Mouse (Mus musculus) bone marrow macrophage, adult 2 months (primary cell): Measurements from ENCODE around the gene Dpysl5.

Experiments used
- CTCF ChIP-seq: IDR thresholded peaks from 2 replicates; pipeline ENCODE4 v1.5.1; 2012; ENCODE audit warnings: low read depth, mild to moderate bottlenecking, low read length, moderate library complexity
- POLR2A ChIP-seq: IDR thresholded peaks from 2 replicates; pipeline ENCODE4 v1.6.1; 2012; ENCODE audit warnings: mild to moderate bottlenecking, low read depth, low read length, borderline replicate concordance

DNA sequence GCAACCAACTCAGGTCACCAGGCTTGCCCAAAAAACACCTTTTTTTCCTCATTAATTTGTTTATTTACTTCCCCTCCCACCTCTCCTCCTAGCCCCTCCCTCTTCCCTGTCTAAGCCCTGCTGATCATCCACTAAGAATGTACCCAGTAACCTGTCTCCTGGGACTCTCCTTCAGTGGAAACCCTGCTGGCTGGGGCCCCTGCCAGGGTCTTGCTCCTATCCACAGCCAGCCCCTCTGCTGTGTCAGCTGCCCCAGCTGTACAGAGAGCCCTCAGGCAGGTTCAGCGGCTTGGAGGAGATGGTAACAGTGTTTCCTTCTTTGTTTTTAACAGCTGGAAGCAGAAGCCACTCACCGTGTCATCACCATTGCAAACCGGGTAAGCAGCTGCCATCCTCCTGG lies 69.8 kb downstream of the Dpysl5 start:
- TF ChIP-seq CTCF (no peak), POLR2A (no peak)
